Mouse (Mus musculus) spleen, adult 2 months (tissue): ENCODE data around the gene Usf1.

Source experiments
- CTCF ChIP-seq: fragments of 200-500 bp; IDR thresholded peaks from 2 replicates; pipeline ENCODE4 v1.5.1; 2011; ENCODE audit warnings: mild to moderate bottlenecking, inconsistent platforms; ENCODE audit not compliant: insufficient read depth, insufficient read length, insufficient replicate concordance; ENCODE audit errors: extremely low read depth
- POLR2A ChIP-seq: fragments of 200-500 bp; IDR thresholded peaks from 2 replicates; pipeline ENCODE4 v1.6.1; 2011; ENCODE audit warnings: low read depth, low read length, inconsistent platforms

- TF ChIP-seq CTCF (no peak), POLR2A (no peak)
Measured at GRCm38 (mm10) chr1:171432158-171432557, 21.0 kb downstream of the Usf1 start.
